Comparison of ENCODE assay signal across 28 mouse cellular contexts in the genomic region with DNA sequence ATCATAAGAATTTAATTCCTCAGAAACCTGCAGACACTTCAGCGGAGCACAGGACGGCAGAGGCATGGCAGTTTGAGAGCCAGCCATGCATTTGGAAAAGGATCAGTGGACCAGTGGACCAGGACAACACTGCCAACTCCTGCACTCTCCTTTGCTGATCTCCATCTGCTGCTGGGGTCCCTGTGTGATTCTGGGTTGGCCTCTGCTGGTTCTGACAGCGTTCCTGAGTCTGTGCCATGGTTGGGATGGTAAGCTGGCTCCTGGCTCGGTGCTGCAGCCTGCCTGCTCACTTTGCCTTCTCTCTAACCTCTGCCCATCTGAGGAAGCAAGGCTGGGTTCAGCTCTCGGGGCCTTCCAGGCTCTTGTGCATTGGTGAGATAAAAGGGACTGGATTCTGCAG. TPM values are rescaled to one million over a fixed set of nuclear protein-coding genes. Genes with fewer than 3 reads are reported as not detected.
A peak's percentile ranks its signal among the peaks of the same experiment; 100 is the strongest.
DNase-seq lines count a peak whose midpoint lies in the region; ATAC-seq and TF ChIP-seq lines count a peak whose summit lies in the region.
"Had no signal": no experiment of that assay in that cellular context is flagged by ENCODE, and none has a peak within 500 bp of the region (broad histone marks: within the 10 kb centered on the region; RNA-seq: fewer than 3 reads in every experiment).

No protein-coding gene starts in this region.

- H3K9me3 ChIP-seq in hindbrain, postnatal 0 days (ENCODE audit: low read length) = no peaks in the 10 kb centered on the region
- no peaks in the 10 kb centered on the region for H3K9me3 ChIP-seq in hindbrain, embryonic 10.5 days
- H3K9me3 ChIP-seq in forebrain, postnatal 0 days (ENCODE audit: low read length) = no peaks in the 10 kb centered on the region
- H3K9me3 ChIP-seq: forebrain, embryonic 13.5 days; kidney, embryonic 15.5 days; midbrain, embryonic 10.5 days; neural tube, embryonic 12.5 days had no signal

- no peak overlapping the region for H3K9ac ChIP-seq in hindbrain, postnatal 0 days (replicated peaks; ENCODE audit: low read length)
- H3K9ac ChIP-seq in forebrain, postnatal 0 days = no peak overlapping the region
- H3K9ac ChIP-seq: forebrain, embryonic 13.5 days; kidney, embryonic 15.5 days; liver, embryonic 14.5 days; neural tube, embryonic 12.5 days had no signal

- no peak overlapping the region for H3K27ac ChIP-seq in hindbrain, postnatal 0 days
- no peak overlapping the region for H3K27ac ChIP-seq in hindbrain, embryonic 10.5 days
- H3K27ac ChIP-seq in forebrain, postnatal 0 days (ENCODE audit: low read depth, low read length) = no peak overlapping the region
- H3K27ac ChIP-seq: forebrain, embryonic 13.5 days; kidney, embryonic 15.5 days; liver, embryonic 14.5 days; midbrain, embryonic 10.5 days; neural tube, embryonic 12.5 days had no signal

- no peaks in the 10 kb centered on the region for H3K4me1 ChIP-seq in hindbrain, postnatal 0 days (ENCODE audit: insufficient read depth, low read length)
- no peaks in the 10 kb centered on the region for H3K4me1 ChIP-seq in hindbrain, embryonic 10.5 days (replicated peaks)
- no peaks in the 10 kb centered on the region for H3K4me1 ChIP-seq in forebrain, postnatal 0 days (ENCODE audit: insufficient read depth)
- H3K4me1 ChIP-seq: forebrain, embryonic 13.5 days; midbrain, embryonic 10.5 days; neural tube, embryonic 12.5 days had no signal

- H3K4me2 ChIP-seq in hindbrain, postnatal 0 days (ENCODE audit: low read depth, low read length) = no peak overlapping the region
- no peak overlapping the region for H3K4me2 ChIP-seq in forebrain, postnatal 0 days (ENCODE audit: low read depth)
- H3K4me2 ChIP-seq: forebrain, embryonic 13.5 days; kidney, embryonic 15.5 days; neural tube, embryonic 12.5 days had no signal

- no peak for TF ChIP-seq CTCF in hindbrain, postnatal 0 days (IDR thresholded peaks at IDR 0.05; ENCODE audit: low read depth)
- TF ChIP-seq CTCF in forebrain, postnatal 0 days (IDR thresholded peaks at IDR 0.05; ENCODE audit: low read depth) = no peak

- H3K4me3 ChIP-seq in hindbrain, postnatal 0 days (ENCODE audit: low read length) = no peak overlapping the region
- no peak overlapping the region for H3K4me3 ChIP-seq in hindbrain, embryonic 10.5 days
- no peak overlapping the region for H3K4me3 ChIP-seq in forebrain, postnatal 0 days (ENCODE audit: low read depth, low read length)
- H3K4me3 ChIP-seq: forebrain, embryonic 13.5 days; kidney, embryonic 15.5 days; midbrain, embryonic 10.5 days; myocyte; neural tube, embryonic 12.5 days had no signal

- no peaks in the 10 kb centered on the region for H3K27me3 ChIP-seq in hindbrain, postnatal 0 days (ENCODE audit: insufficient read depth, low read length)
- H3K27me3 ChIP-seq in hindbrain, embryonic 10.5 days (ENCODE audit: insufficient read depth, poor library complexity, severe bottlenecking) = no peaks in the 10 kb centered on the region
- H3K27me3 ChIP-seq in forebrain, postnatal 0 days (ENCODE audit: insufficient read depth, low read length) = no peaks in the 10 kb centered on the region
- H3K27me3 ChIP-seq: forebrain, embryonic 13.5 days; kidney, embryonic 15.5 days; neural tube, embryonic 12.5 days had no signal

- no peaks in the 10 kb centered on the region for H3K36me3 ChIP-seq in hindbrain, postnatal 0 days (ENCODE audit: insufficient read depth, low read length)
- H3K36me3 ChIP-seq in hindbrain, embryonic 10.5 days = no peaks in the 10 kb centered on the region
- no peaks in the 10 kb centered on the region for H3K36me3 ChIP-seq in forebrain, postnatal 0 days (ENCODE audit: insufficient read depth)
- H3K36me3 ChIP-seq: G1E; kidney, embryonic 15.5 days; midbrain, embryonic 10.5 days; neural tube, embryonic 12.5 days had no signal

- WGBS in hindbrain, postnatal 0 days = 65% methylated on average over 5 of the region's 5 CpGs
- 84% methylated on average over 5 of the region's 5 CpGs for WGBS in hindbrain, embryonic 10.5 days
- 77% methylated on average over 5 of the region's 5 CpGs for WGBS in forebrain, postnatal 0 days

- peak; percentile 56 for DNase-seq in hindbrain, postnatal 0 days (ENCODE audit: low spot score)
- DNase-seq in hindbrain, embryonic 10.5 days (ENCODE audit: low spot score) = no peak
- DNase-seq in cerebellum, adult 8-10 months = peak; percentile 23
- peak; percentile 48 to 57 for DNase-seq in cerebellum, postnatal 25 days
- DNase-seq in forebrain, postnatal 0 days = no peak
- DNase-seq: adrenal gland, postnatal 14 days; gastrocnemius, postnatal 14 days; heart, postnatal 14 days; kidney, adult 18-20 months; kidney, postnatal 36 days; layer of hippocampus, postnatal 36 days; liver; lung, adult 2 months; lung, postnatal 10 days; right cerebral cortex, postnatal 4 days; thymus, postnatal 4 days had no signal

- ATAC-seq in hindbrain, postnatal 0 days = peak; percentile 27; the same call in 1 of the 2 replicates
- ATAC-seq in cerebellum, adult (ENCODE audit: insufficient number of reproducible peaks, low FRiP score, low TSS enrichment) = peak; percentile 60; the same call in 1 of the 2 replicates
- ATAC-seq in megakaryocyte-erythroid progenitor cell, adult 5-6 weeks (replicated peaks; ENCODE audit: low FRiP score, low TSS enrichment, poor library complexity, severe bottlenecking) = no peak
- no peak for ATAC-seq in forebrain, postnatal 0 days
- ATAC-seq: forebrain, embryonic 13.5 days; midbrain, embryonic 16.5 days; Patski had no signal

RNA-seq across cellular contexts. Expression of gene Rbms3, which starts 28.9 kb away (rescaled TPM):
- 65.2 and 77.9 TPM in 2 replicates for total RNA-seq in hindbrain, postnatal 0 days (2014; rRNA removed)
- 53.3 and 56.3 TPM in 2 replicates for polyA plus RNA-seq in hindbrain, postnatal 0 days (2015; fragmentation: Nextera tagmentation; extraction: Ambion mirVana)
- polyA plus RNA-seq in hindbrain, embryonic 10.5 days (2016; fragmentation: Nextera tagmentation; extraction: Ambion mirVana) = 17.7 and 22.1 TPM in 2 replicates
- total RNA-seq in megakaryocyte-erythroid progenitor cell, adult 5-6 weeks (2014; fragmentation: Nextera tagmentation) = not detected in 2 replicates
- total RNA-seq in megakaryocyte-erythroid progenitor cell, adult 5-6 weeks (2017) = not detected in 2 replicates
- 23.5 and 38.8 TPM in 2 replicates for total RNA-seq in forebrain, postnatal 0 days (2014; rRNA removed)
- polyA plus RNA-seq in forebrain, postnatal 0 days (2015; fragmentation: Nextera tagmentation; extraction: Ambion mirVana) = 14.7 and 29.9 TPM in 2 replicates
- total RNA-seq: granulocyte monocyte progenitor cell, adult 5-6 weeks had no signal
- polyA plus RNA-seq: G1E had no signal

Comparison
In these comparisons a context has a peak if more than half of its experiments do, and no peak if none do; other contexts are left out.
1. DNase-seq: peak in hindbrain, postnatal 0 days (single experiment), cerebellum, adult 8-10 months (single experiment) and cerebellum, postnatal 25 days (2 of 2); none in hindbrain, embryonic 10.5 days (single experiment) and forebrain, postnatal 0 days (single experiment).
2. ATAC-seq: peak in hindbrain, postnatal 0 days (single experiment) and cerebellum, adult (single experiment); none in megakaryocyte-erythroid progenitor cell, adult 5-6 weeks (single experiment) and forebrain, postnatal 0 days (single experiment).
3. RNA of gene Rbms3, which starts 28.9 kb away (total RNA-seq): 65.2 to 77.9 TPM in hindbrain, postnatal 0 days and 23.5 to 38.8 TPM in forebrain, postnatal 0 days; not detected in megakaryocyte-erythroid progenitor cell, adult 5-6 weeks; every median in the first group is over 10 times any median in the second.